In the genomic region with DNA sequence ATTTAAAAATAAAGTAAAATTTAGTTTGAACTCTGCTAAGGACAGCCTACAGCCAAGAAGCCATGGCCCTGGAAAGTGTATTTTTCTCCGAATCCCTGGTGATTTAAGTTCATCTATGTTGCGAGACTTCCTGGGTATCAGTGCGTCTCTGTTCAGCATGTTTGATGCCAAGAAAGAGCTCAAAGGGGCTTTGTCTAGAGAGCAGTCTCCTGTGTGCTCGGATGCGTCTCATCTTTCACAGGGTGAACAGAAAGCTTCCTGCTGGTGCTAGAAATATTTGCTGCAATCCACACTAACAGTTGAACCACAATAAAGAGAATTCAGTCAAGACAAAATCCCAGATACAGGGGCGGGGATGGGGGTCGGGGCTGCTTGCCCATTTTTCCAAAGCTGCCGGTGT, we compare ENCODE assay signal across 28 mouse cellular contexts.
"Had no signal": no experiment of that assay in that cellular context is flagged by ENCODE, and none has a peak within 500 bp of the region (broad histone marks: within the 10 kb centered on the region; RNA-seq: fewer than 3 reads in every experiment).

No protein-coding gene starts in this region.

- H3K4me2 ChIP-seq: heart, embryonic 13.5 days; heart, embryonic 15.5 days; hindbrain, embryonic 12.5 days; hindbrain, embryonic 14.5 days; intestine, embryonic 15.5 days; limb, embryonic 12.5 days; liver, embryonic 11.5 days; liver, embryonic 13.5 days; liver, embryonic 15.5 days had no signal

- H3K27ac ChIP-seq: gastrocnemius, adult 2 months; heart, embryonic 10.5 days; heart, embryonic 13.5 days; heart, embryonic 15.5 days; hindbrain, embryonic 10.5 days; hindbrain, embryonic 12.5 days; hindbrain, embryonic 14.5 days; intestine, embryonic 15.5 days; left cerebral cortex, adult 2 months; limb, embryonic 10.5 days; limb, embryonic 12.5 days; liver, embryonic 13.5 days; liver, embryonic 15.5 days had no signal

- H3K9ac ChIP-seq: heart, embryonic 13.5 days; heart, embryonic 15.5 days; hindbrain, embryonic 12.5 days; hindbrain, embryonic 14.5 days; intestine, embryonic 15.5 days; limb, embryonic 12.5 days; liver, embryonic 13.5 days; liver, embryonic 15.5 days had no signal

- H3K9me3 ChIP-seq: heart, embryonic 10.5 days; heart, embryonic 13.5 days; heart, embryonic 15.5 days; hindbrain, embryonic 10.5 days; hindbrain, embryonic 12.5 days; intestine, embryonic 15.5 days; limb, embryonic 10.5 days; limb, embryonic 12.5 days; liver, embryonic 13.5 days; liver, embryonic 15.5 days had no signal

- DNase-seq: gastrocnemius, adult 2 months; gastrocnemius, postnatal 10 days; gastrocnemius, postnatal 25 days; heart, adult 18-20 months; heart, postnatal 14 days; heart, postnatal 36 days; kidney, adult 18-20 months; kidney, adult 8-10 months; kidney, postnatal 10 days; kidney, postnatal 25 days; kidney, postnatal 4 days; liver; liver, embryonic 13.5 days had no signal

- ATAC-seq: hindbrain, embryonic 16.5 days; inflammation-experienced regulatory T-cells, adult 6 months; intestine, embryonic 15.5 days; intestine, postnatal 0 days had no signal

- H3K4me3 ChIP-seq: gastrocnemius, adult 2 months; heart, embryonic 10.5 days; heart, embryonic 13.5 days; heart, embryonic 15.5 days; hindbrain, embryonic 10.5 days; hindbrain, embryonic 12.5 days; intestine, embryonic 15.5 days; left cerebral cortex, adult 2 months; limb, embryonic 10.5 days; limb, embryonic 12.5 days; liver, embryonic 13.5 days; liver, embryonic 15.5 days had no signal

- H3K27me3 ChIP-seq: heart, embryonic 13.5 days; heart, embryonic 15.5 days; hindbrain, embryonic 12.5 days; intestine, embryonic 15.5 days; liver, embryonic 13.5 days; liver, embryonic 15.5 days had no signal

- H3K36me3 ChIP-seq: heart, embryonic 10.5 days; heart, embryonic 13.5 days; heart, embryonic 15.5 days; hindbrain, embryonic 10.5 days; hindbrain, embryonic 12.5 days; intestine, embryonic 15.5 days; limb, embryonic 10.5 days; limb, embryonic 12.5 days; liver, embryonic 15.5 days had no signal
